Mouse (Mus musculus) lung, adult 2 months (tissue): ENCODE measurements around the gene Lgr5. TPM values are rescaled to one million over a fixed set of nuclear protein-coding genes. Genes with fewer than 3 reads are reported as not detected.

Experiments
- DNase-seq: peaks from one replicate; pipeline ENCODE4 v3.0.0; 2022
- H3K4me1 ChIP-seq: fragments of 200-500 bp; 2 replicates; pipeline ENCODE4 v1.6.1; 2011; ENCODE audit warnings: low read length; ENCODE audit not compliant: control insufficient read depth, insufficient read depth
- H3K4me3 ChIP-seq: fragments of 200-500 bp; replicated peaks from 2 replicates; pipeline ENCODE3; 2011; ENCODE audit warnings: low read depth, mild to moderate bottlenecking, control low read depth, low read length; ENCODE audit errors: extremely low read depth
- CTCF ChIP-seq: fragments of 200-500 bp; IDR thresholded peaks from 2 replicates; pipeline ENCODE4 v1.5.1; 2011; ENCODE audit warnings: mild to moderate bottlenecking, low read length, control low read depth; ENCODE audit not compliant: insufficient read depth
- POLR2A ChIP-seq: fragments of 200-500 bp; IDR thresholded peaks from 2 replicates; pipeline ENCODE4 v1.6.1; 2011; ENCODE audit warnings: low read depth, mild to moderate bottlenecking, control low read depth, low read length, borderline replicate concordance; ENCODE audit errors: extremely low read depth
- WGBS: fragments of 180-500 bp; shearing (Covaris S2); methylation state at CpG from one replicate; pipeline ENCODE4 v1.1.7; 2018; 5-methylcytosine and 5-hydroxymethylcytosine counted together
- polyA plus RNA-seq: library from polyadenylated mRNA; depleted of rRNA; stranded (reverse); fragments of >200 nt; gene quantifications from 2 replicates; pipeline ENCODE4 v1.2.3, GENCODE M21; 2012

The Lgr5 gene
- polyA plus RNA-seq, 1 experiment: 0.43 TPM

GRCm38 (mm10) chr10:115476506-115476905 lies 111.1 kb downstream of the Lgr5 start:
- WGBS: 85% methylated on average over 9 of the region's 9 CpGs
- DNase-seq: no peak
- Histone ChIP-seq H3K4me1 (no peaks in the 10 kb centered on the region), H3K4me3 (no peak overlapping the region)
- TF ChIP-seq CTCF (no peak), POLR2A (no peak)

GRCm38 (mm10) chr10:115475000-115475550 lies 112.5 kb downstream of the Lgr5 start:
- 76% methylated on average over 7 of the region's 7 CpGs for WGBS
- DNase-seq: no peak
- TF ChIP-seq POLR2A (no peak), CTCF (no peak)
- Histone ChIP-seq H3K4me3 (no peak overlapping the region), H3K4me1 (no peaks in the 10 kb centered on the region)

- DNase-seq: no peak
- WGBS: 80% methylated on average over 6 of the region's 6 CpGs
- TF ChIP-seq POLR2A (no peak), CTCF (no peak)
- no peak overlapping the region for H3K4me3 ChIP-seq
- H3K4me1 ChIP-seq: no peaks in the 10 kb centered on the region
Observed at GRCm38 (mm10) chr10:115473213-115473961, 114.2 kb downstream of the Lgr5 start.

DNA sequence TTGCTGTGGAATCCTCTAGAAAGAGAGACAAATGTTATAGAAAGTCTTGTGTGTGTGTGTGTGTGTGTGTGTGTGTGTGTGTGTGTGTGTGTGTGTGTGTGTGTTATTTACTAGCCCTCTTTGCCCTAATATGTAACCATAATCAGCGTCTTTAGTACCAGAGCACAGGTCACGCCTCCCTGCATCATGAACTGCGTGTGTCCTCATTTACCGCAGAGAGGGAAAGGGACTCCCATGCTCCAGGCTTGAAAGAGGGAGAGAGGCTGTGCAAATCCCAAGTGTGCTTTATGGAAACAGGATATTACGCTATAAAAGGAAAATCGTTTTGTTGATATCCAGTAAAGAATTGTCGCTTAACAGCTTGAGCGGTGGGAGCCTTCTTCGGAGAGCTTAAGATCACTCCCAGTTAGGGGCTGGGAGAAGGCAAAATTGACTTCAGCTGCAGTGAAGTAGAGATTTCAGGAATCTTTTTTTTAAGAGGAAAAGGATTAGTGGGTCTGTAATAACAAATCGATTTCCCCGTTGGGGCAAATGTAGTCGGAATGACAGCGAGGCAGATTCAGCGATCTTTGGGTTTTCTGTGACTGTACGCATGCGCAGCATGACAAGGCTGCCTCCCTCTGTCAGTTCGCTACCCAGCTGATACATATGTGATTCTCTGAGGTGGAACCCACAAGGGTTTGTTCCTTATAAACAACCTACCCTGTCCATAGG lies 116.8 kb downstream of the Lgr5 start:
- no peak for TF ChIP-seq CTCF
- TF ChIP-seq POLR2A: no peak
- Histone ChIP-seq H3K4me1 (no peaks in the 10 kb centered on the region), H3K4me3 (no peak overlapping the region)
- WGBS: 38% methylated on average over 17 of the region's 17 CpGs
- DNase-seq: no peak

DNA sequence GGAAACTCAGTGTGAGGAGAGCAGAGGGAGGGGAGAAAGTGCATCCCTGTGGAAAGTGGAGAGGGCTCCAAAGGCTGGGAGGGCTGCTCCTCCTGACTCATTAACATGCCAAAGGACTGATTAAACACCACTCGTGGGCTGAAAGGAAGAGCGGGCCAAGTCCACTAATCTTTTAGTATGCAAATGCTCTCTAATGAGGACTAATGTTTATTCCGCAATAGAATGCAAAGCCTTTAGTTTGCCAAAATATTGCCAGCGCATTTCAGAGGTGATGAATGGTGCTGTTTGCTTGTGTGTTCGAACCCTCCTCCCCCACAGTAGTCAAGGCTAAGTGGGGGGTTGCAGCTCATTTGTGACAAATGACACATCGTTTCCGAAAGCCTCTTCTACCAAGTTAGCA lies 118.5 kb downstream of the Lgr5 start:
- 39% methylated on average over 7 of the region's 7 CpGs for WGBS
- no peak for TF ChIP-seq POLR2A
- TF ChIP-seq CTCF: no peak
- Histone ChIP-seq H3K4me3 (no peak overlapping the region), H3K4me1 (no peaks in the 10 kb centered on the region)
- DNase-seq: no peak

- no peak for DNase-seq
- H3K4me3 ChIP-seq: no peak overlapping the region
- no peaks in the 10 kb centered on the region for H3K4me1 ChIP-seq
- 71% methylated on average over 7 of the region's 7 CpGs for WGBS
- TF ChIP-seq POLR2A (no peak), CTCF (no peak)
Observed at GRCm38 (mm10) chr10:115468632-115469031, 118.9 kb downstream of the Lgr5 start.

GRCm38 (mm10) chr10:115467985-115468384 lies 119.6 kb downstream of the Lgr5 start:
- TF ChIP-seq POLR2A: no peak
- no peak for TF ChIP-seq CTCF
- Histone ChIP-seq H3K4me1 (no peaks in the 10 kb centered on the region), H3K4me3 (no peak overlapping the region)
- no peak for DNase-seq
- 91% methylated on average over 8 of the region's 8 CpGs for WGBS

DNA sequence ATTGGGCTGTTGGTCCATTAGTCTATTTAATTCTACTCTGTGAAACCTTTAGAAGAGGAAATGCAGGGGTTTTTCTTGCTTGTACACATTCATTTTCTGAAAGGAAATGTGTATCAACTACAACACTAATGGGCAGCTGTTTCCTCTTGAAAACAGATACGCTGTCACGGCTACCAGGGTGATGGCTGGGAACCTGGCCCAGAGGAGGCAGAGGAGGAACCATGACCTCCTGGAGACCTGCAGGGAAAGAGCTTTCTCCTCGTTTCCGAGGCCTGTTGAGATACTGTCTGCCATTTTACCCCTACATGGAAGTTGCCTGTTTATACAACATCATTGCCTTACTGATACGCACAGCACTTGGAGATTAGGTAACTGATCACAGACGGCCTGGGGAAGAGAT lies 121.8 kb downstream of the Lgr5 start:
- Histone ChIP-seq H3K4me1 (no peaks in the 10 kb centered on the region), H3K4me3 (no peak overlapping the region)
- DNase-seq: no peak
- TF ChIP-seq CTCF (no peak), POLR2A (no peak)
- WGBS: 31% methylated on average over 6 of the region's 6 CpGs

DNA sequence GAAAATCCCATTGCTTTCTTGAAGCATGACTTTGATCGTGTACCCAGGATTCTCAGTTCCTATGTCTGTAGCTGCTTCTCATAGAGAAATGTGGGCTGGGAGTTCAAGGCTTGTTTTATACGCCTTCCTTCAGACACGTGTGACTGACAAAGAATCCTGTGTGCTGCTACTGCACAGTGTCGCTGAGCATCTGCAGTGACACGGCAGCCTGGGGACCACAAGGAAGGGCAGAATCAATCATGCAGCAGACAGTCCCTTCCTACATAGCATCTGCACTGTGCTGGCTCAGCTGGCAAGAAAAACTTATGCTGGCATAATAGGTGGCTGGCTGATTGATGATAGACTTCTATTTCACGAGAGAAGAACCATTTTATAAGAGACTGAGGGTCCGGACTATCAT lies 122.5 kb downstream of the Lgr5 start:
- Histone ChIP-seq H3K4me3 (no peak overlapping the region), H3K4me1 (no peaks in the 10 kb centered on the region)
- 47% methylated on average over 7 of the region's 7 CpGs for WGBS
- no peak for DNase-seq
- TF ChIP-seq CTCF (no peak), POLR2A (no peak)
